Mouse (Mus musculus) kidney, postnatal 0 days (tissue): ENCODE data around the gene Il1r1. TPM values are rescaled to one million over a fixed set of nuclear protein-coding genes. Genes with fewer than 3 reads are reported as not detected.
A peak's percentile ranks its signal among the peaks of the same experiment; 100 is the strongest.

Experiments used
- ATAC-seq: fragments of 200-750 bp; cut with Nextera tagmentation; replicated peaks from 2 replicates; pipeline ENCODE4 v1.8.0; 2017; ENCODE audit warnings: low read depth, moderate number of reproducible peaks, moderate TSS enrichment, moderate library complexity; ENCODE audit not compliant: low FRiP score
- DNase-seq: peaks from one replicate; pipeline ENCODE4 v3.0.0-alpha.2; 2016; ENCODE audit warnings: low spot score
- H3K27ac ChIP-seq: fragments of 300-500 bp; sonication (generic); 2 replicates; pipeline ENCODE4 v1.5.1; 2014; ENCODE audit warnings: mild to moderate bottlenecking
- H3K27me3 ChIP-seq: fragments of 300-500 bp; sonication (generic); 2 replicates; pipeline ENCODE4 v1.6.1; 2014; ENCODE audit warnings: low read length, mixed read lengths; ENCODE audit not compliant: insufficient read depth
- H3K36me3 ChIP-seq: fragments of 300-500 bp; sonication (generic); 2 replicates; pipeline ENCODE4 v1.6.1; 2014; ENCODE audit warnings: low read length, mixed read lengths; ENCODE audit not compliant: insufficient read depth
- H3K4me1 ChIP-seq: fragments of 300-500 bp; sonication (generic); replicated peaks from 2 replicates; pipeline ENCODE4 v1.6.1; 2014; ENCODE audit warnings: antibody characterized with exemption, low read length, mixed read lengths; ENCODE audit not compliant: insufficient read depth
- H3K4me2 ChIP-seq: fragments of 300-500 bp; sonication (generic); 2 replicates; pipeline ENCODE4 v1.6.1; 2014; ENCODE audit warnings: mild to moderate bottlenecking, low read length, moderate library complexity, mixed read lengths
- H3K4me3 ChIP-seq: fragments of 300-500 bp; sonication (generic); replicated peaks from 2 replicates; pipeline ENCODE4 v1.5.1; 2014; ENCODE audit warnings: low read depth, low read length
- H3K9ac ChIP-seq: fragments of 300-500 bp; sonication (generic); 2 replicates; pipeline ENCODE4 v1.6.1; 2014; ENCODE audit warnings: low read depth, low read length
- H3K9me3 ChIP-seq: fragments of 300-500 bp; sonication (generic); replicated peaks from 2 replicates; pipeline ENCODE4 v1.6.1; 2016; ENCODE audit warnings: low read length, inconsistent platforms, mixed read lengths
- CTCF ChIP-seq: IDR thresholded peaks from 2 replicates; pipeline ENCODE4 v1.5.1; 2016; ENCODE audit warnings: antibody characterized with exemption, low read depth, mild to moderate bottlenecking, moderate library complexity
- WGBS: fragments of 180-500 bp; shearing (Covaris S2); extraction: QIAGEN DNeasy Blood & Tissue Kit; methylation state at CpG from one replicate; pipeline ENCODE4 v1.1.7; 2014; 5-methylcytosine and 5-hydroxymethylcytosine counted together
- polyA plus RNA-seq: library from polyadenylated mRNA; unstranded; fragments of >200 nt; fragmentation: Nextera tagmentation; extraction: Ambion mirVana; gene quantifications from 2 replicates; pipeline ENCODE4 v1.2.1, GENCODE M21; 2015

Gene Il1r1
- polyA plus RNA-seq, 1 experiment from 2014 or later = 5.6 TPM

DNA sequence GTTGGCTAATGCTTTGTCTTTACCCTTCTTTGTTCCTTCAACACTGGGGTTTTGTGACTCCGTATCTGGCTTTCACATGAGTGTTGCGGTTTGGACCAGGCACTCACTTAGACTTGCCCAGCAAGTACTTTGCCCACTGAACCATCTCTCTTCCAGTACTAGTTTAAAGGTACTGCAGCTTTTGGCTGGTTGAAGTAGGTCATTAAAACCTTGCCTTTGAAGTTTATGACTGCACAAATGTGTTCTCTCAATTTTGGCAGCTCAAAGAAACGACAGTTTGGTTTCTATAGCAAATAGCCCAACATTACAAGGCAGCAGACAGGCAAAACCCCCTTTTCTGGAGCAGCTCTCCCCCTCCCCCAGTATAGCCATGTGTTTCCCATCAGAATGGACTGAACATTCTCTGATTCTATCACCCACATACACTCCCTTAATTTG is 18.7 kb downstream of the Il1r1 start:
- no peak for TF ChIP-seq CTCF
- Histone ChIP-seq H3K27ac (no peak overlapping the region), H3K4me3 (no peak overlapping the region), H3K4me2 (no peak overlapping the region), H3K9ac (no peak overlapping the region), H3K4me1 (no peaks in the 10 kb centered on the region), H3K36me3 (no peaks in the 10 kb centered on the region), H3K27me3 (no peaks in the 10 kb centered on the region), H3K9me3 (no peaks in the 10 kb centered on the region)
- WGBS = 48% methylated on average over 3 of the region's 3 CpGs
- no peak; the same call in 1 of the 2 replicates for ATAC-seq
- peak; percentile 62 for DNase-seq

DNA sequence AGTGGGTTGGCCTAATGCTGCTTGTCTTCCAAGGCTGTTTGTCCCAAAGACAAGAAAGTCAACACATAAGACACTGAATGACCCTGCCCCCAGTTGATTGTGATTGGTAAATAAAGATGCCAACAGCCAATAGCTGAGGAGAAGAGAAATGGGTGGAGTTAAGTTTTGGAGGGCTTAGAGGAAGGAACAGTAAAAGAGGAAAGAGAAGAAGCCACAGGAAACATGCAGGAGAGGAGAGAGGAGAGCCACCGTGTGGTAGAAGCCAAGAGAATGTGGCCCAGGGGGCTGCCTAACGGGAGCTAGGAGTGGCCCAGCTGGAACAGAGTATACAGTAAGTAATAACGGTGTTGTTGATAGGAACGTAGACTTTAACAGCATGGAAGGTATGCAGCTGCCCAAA is 25.5 kb downstream of the Il1r1 start:
- no peaks in the 10 kb centered on the region for H3K36me3 ChIP-seq
- no peaks in the 10 kb centered on the region for H3K9me3 ChIP-seq
- 48% methylated on average over 4 of the region's 4 CpGs for WGBS
- H3K4me1 ChIP-seq = no peaks in the 10 kb centered on the region
- TF ChIP-seq CTCF = peak; percentile 41; the same call in 1 of the 2 replicates
- no peak for DNase-seq
- no peak overlapping the region for H3K9ac ChIP-seq
- no peak overlapping the region for H3K27ac ChIP-seq
- H3K27me3 ChIP-seq = no peaks in the 10 kb centered on the region
- H3K4me3 ChIP-seq = no peak overlapping the region
- ATAC-seq = no peak
- no peak overlapping the region for H3K4me2 ChIP-seq

- Histone ChIP-seq H3K4me3 (no peak overlapping the region), H3K9ac (no peak overlapping the region), H3K4me2 (no peak overlapping the region), H3K36me3 (no peaks in the 10 kb centered on the region), H3K9me3 (no peaks in the 10 kb centered on the region), H3K27ac (no peak overlapping the region), H3K27me3 (no peaks in the 10 kb centered on the region), H3K4me1 (no peaks in the 10 kb centered on the region)
- DNase-seq = no peak
- no peak for ATAC-seq
- TF ChIP-seq CTCF = no peak
- WGBS = 72% methylated on average over 6 of the region's 6 CpGs
Observed at GRCm38 (mm10) chr1:40252507-40252906, 27.6 kb downstream of the Il1r1 start.

DNA sequence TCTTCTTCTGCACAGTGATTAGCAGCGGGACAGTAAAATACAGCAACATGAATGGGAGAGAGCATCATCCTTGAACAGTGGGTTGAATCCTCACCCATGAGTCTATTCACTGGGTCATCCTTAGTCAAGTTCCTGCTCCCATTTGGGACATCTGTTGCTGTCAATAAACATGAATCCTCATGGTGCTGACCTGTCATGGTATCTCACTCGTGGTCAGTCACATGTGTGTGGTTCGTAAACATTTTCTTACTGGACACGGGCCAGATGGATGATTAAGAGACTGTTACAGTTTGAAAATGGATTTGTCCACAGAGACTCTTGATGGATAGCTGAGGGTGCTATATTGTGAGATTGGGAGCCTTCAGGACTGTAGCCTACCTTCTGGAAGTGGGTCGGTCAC is 29.1 kb downstream of the Il1r1 start:
- Histone ChIP-seq H3K36me3 (no peaks in the 10 kb centered on the region), H3K9ac (no peak overlapping the region), H3K27ac (no peak overlapping the region), H3K9me3 (no peaks in the 10 kb centered on the region), H3K27me3 (no peaks in the 10 kb centered on the region), H3K4me2 (no peak overlapping the region), H3K4me1 (no peaks in the 10 kb centered on the region), H3K4me3 (no peak overlapping the region)
- ATAC-seq (no peak), DNase-seq (no peak)
- 84% methylated on average over 5 of the region's 5 CpGs for WGBS
- no peak for TF ChIP-seq CTCF

- Histone ChIP-seq H3K27ac (no peak overlapping the region), H3K4me3 (no peak overlapping the region), H3K36me3 (no peaks in the 10 kb centered on the region), H3K4me1 (no peaks in the 10 kb centered on the region), H3K27me3 (no peaks in the 10 kb centered on the region), H3K9ac (no peak overlapping the region), H3K4me2 (no peak overlapping the region), H3K9me3 (no peaks in the 10 kb centered on the region)
- no peak for TF ChIP-seq CTCF
- DNase-seq (no peak), ATAC-seq (no peak)
- 68% methylated on average over 3 of the region's 3 CpGs for WGBS
Observed at GRCm38 (mm10) chr1:40254347-40255057, 29.6 kb downstream of the Il1r1 start.

DNA sequence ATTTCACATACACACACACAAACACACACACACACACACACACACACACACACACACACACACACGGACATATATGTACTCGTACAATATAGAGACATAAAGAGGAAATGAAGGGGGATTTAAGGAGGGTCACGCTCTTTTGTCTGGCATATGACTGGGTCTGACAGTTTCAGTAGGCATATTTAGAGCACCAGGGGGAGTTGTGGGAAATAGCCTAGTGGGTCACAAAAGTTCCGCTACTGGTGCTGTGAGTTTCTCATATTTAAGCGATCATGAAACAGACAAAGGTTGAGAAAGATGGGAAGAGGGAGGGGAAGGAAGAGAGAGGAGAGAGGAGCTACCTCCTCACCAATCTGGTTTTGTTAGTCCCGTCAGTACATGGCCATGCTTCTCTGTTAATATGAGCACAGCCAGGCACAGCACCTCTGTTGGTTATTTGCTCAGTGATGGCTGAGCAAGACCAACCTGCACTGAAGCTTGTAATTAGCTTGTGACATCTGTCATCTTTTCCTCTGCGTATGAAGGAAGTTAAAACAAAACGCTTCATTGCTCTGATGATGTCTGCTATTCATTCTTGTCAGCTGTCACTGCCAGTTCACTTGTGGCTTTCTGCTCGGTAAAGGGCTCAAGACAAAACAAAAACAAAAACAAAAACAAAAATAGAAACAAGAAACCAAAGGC is 37.7 kb downstream of the Il1r1 start:
- DNase-seq (no peak), ATAC-seq (no peak)
- H3K27ac ChIP-seq = no peak overlapping the region
- H3K4me2 ChIP-seq = no peak overlapping the region
- no peaks in the 10 kb centered on the region for H3K36me3 ChIP-seq
- no peaks in the 10 kb centered on the region for H3K27me3 ChIP-seq
- H3K4me3 ChIP-seq = no peak overlapping the region
- no peak for TF ChIP-seq CTCF
- no peaks in the 10 kb centered on the region for H3K4me1 ChIP-seq
- no peak overlapping the region for H3K9ac ChIP-seq
- WGBS = 59% methylated on average over 9 of the region's 9 CpGs
- H3K9me3 ChIP-seq = no peaks in the 10 kb centered on the region
